Mouse (Mus musculus): ENCODE data around the gene Rapgef4. TPM values are rescaled to one million over a fixed set of nuclear protein-coding genes. Genes with fewer than 3 reads are reported as not detected.

Rapgef4 gene
- total and polyA plus RNA-seq, 3 experiments, result 0.33 TPM; not detected in 2

GRCm38 (mm10) chr2:72252510-72253505, 271.8 kb downstream of the Rapgef4 start:
- TF ChIP-seq CTCF (IDR thresholded peaks at IDR 0.05; ENCODE audit: low read depth, low read length) (no peak), GATA2 (IDR thresholded peaks at IDR 0.05; ENCODE audit: borderline replicate concordance, low read depth, low read length) (no peak), GATA1 (IDR thresholded peaks at IDR 0.05; ENCODE audit: borderline replicate concordance, low read length) (no peak), POLR2AphosphoS5 (IDR thresholded peaks at IDR 0.05; ENCODE audit: insufficient replicate concordance, low read depth, low read length) (no peak), TAL1 (conservative IDR thresholded peaks at IDR 0.05; ENCODE audit: low read depth, low read length) (no peak)

GRCm38 (mm10) chr2:72253882-72254281, 272.8 kb downstream of the Rapgef4 start:
- H3K4me3 ChIP-seq (ENCODE audit: low read depth, low read length), result no peak overlapping the region
- TF ChIP-seq GATA2 (IDR thresholded peaks at IDR 0.05; ENCODE audit: borderline replicate concordance, low read depth, low read length), result no peak
- no peak for TF ChIP-seq CTCF (IDR thresholded peaks at IDR 0.05; ENCODE audit: low read depth, low read length)
- TF ChIP-seq GATA1 (IDR thresholded peaks at IDR 0.05; ENCODE audit: borderline replicate concordance, low read length), result no peak
- TF ChIP-seq POLR2AphosphoS5 (IDR thresholded peaks at IDR 0.05; ENCODE audit: insufficient replicate concordance, low read depth, low read length), result no peak
- TF ChIP-seq TAL1 (conservative IDR thresholded peaks at IDR 0.05; ENCODE audit: low read depth, low read length), result no peak
- no peaks in the 10 kb centered on the region for H3K36me3 ChIP-seq (replicated peaks)
- no peak for DNase-seq (ENCODE audit: low spot score)
- ATAC-seq (ENCODE audit: extremely low read depth, insufficient number of reproducible peaks, low FRiP score, poor library complexity, severe bottlenecking), result no peak
- H3K9me3 ChIP-seq (replicated peaks), result no peaks in the 10 kb centered on the region
- no peaks in the 10 kb centered on the region for H3K4me1 ChIP-seq (ENCODE audit: insufficient read depth, low read depth, low read length)
- H3K27me3 ChIP-seq (ENCODE audit: insufficient read depth, low read length), result peaks cover 16% of the 10 kb centered on the region

More at GRCm38 (mm10) chr2:72252510-72253505, 271.8 kb downstream of the Rapgef4 start:
- ATAC-seq (ENCODE audit: extremely low read depth, insufficient number of reproducible peaks, low FRiP score, poor library complexity, severe bottlenecking) (no peak), DNase-seq (ENCODE audit: low spot score) (no peak)
- peaks cover 18% of the 10 kb centered on the region for H3K27me3 ChIP-seq (ENCODE audit: insufficient read depth, low read length)
- no peaks in the 10 kb centered on the region for H3K4me1 ChIP-seq (ENCODE audit: insufficient read depth, low read depth, low read length)
- no peaks in the 10 kb centered on the region for H3K9me3 ChIP-seq (replicated peaks)
- no peak overlapping the region for H3K4me3 ChIP-seq (ENCODE audit: low read depth, low read length)
- H3K36me3 ChIP-seq (replicated peaks), result no peaks in the 10 kb centered on the region

GRCm38 (mm10) chr2:72254813-72255582, 274.0 kb downstream of the Rapgef4 start:
- H3K36me3 ChIP-seq (replicated peaks), result no peaks in the 10 kb centered on the region
- no peak for ATAC-seq (ENCODE audit: extremely low read depth, insufficient number of reproducible peaks, low FRiP score, poor library complexity, severe bottlenecking)
- peaks cover 9% of the 10 kb centered on the region for H3K27me3 ChIP-seq (ENCODE audit: insufficient read depth, low read length)
- TF ChIP-seq TAL1 (conservative IDR thresholded peaks at IDR 0.05; ENCODE audit: low read depth, low read length) (no peak), GATA2 (IDR thresholded peaks at IDR 0.05; ENCODE audit: borderline replicate concordance, low read depth, low read length) (no peak)
- DNase-seq (ENCODE audit: low spot score), result no peak
- no peaks in the 10 kb centered on the region for H3K4me1 ChIP-seq (ENCODE audit: insufficient read depth, low read depth, low read length)
- H3K9me3 ChIP-seq (replicated peaks), result no peaks in the 10 kb centered on the region
- H3K4me3 ChIP-seq (ENCODE audit: low read depth, low read length), result no peak overlapping the region

GRCm38 (mm10) chr2:72260704-72261103, 279.7 kb downstream of the Rapgef4 start:
- DNase-seq (ENCODE audit: low spot score) (no peak), ATAC-seq (ENCODE audit: extremely low read depth, insufficient number of reproducible peaks, low FRiP score, poor library complexity, severe bottlenecking) (no peak)
- Histone ChIP-seq H3K4me1 (ENCODE audit: insufficient read depth, low read depth, low read length) (no peaks in the 10 kb centered on the region), H3K4me3 (ENCODE audit: low read depth, low read length) (no peak overlapping the region), H3K36me3 (replicated peaks) (no peaks in the 10 kb centered on the region), H3K9me3 (replicated peaks) (no peaks in the 10 kb centered on the region), H3K27me3 (ENCODE audit: insufficient read depth, low read length) (peaks cover 8% of the 10 kb centered on the region; the same call in 1 of the 2 replicates)
- TF ChIP-seq POLR2AphosphoS5 (IDR thresholded peaks at IDR 0.05; ENCODE audit: insufficient replicate concordance, low read depth, low read length) (no peak), GATA1 (IDR thresholded peaks at IDR 0.05; ENCODE audit: borderline replicate concordance, low read length) (no peak), GATA2 (IDR thresholded peaks at IDR 0.05; ENCODE audit: borderline replicate concordance, low read depth, low read length) (no peak), CTCF (IDR thresholded peaks at IDR 0.05; ENCODE audit: low read depth, low read length) (no peak), TAL1 (conservative IDR thresholded peaks at IDR 0.05; ENCODE audit: low read depth, low read length) (no peak)

GRCm38 (mm10) chr2:72262814-72263480, 281.9 kb downstream of the Rapgef4 start:
- no peak for DNase-seq (ENCODE audit: low spot score)
- Histone ChIP-seq H3K27me3 (ENCODE audit: insufficient read depth, low read length) (peaks cover 8% of the 10 kb centered on the region; the same call in 1 of the 2 replicates), H3K9me3 (replicated peaks) (peaks cover 2% of the 10 kb centered on the region; the same call in 1 of the 2 replicates), H3K36me3 (replicated peaks) (no peaks in the 10 kb centered on the region), H3K4me3 (ENCODE audit: low read depth, low read length) (no peak overlapping the region), H3K4me1 (ENCODE audit: insufficient read depth, low read depth, low read length) (no peaks in the 10 kb centered on the region)
- no peak for ATAC-seq (ENCODE audit: extremely low read depth, insufficient number of reproducible peaks, low FRiP score, poor library complexity, severe bottlenecking)
- TF ChIP-seq TAL1 (conservative IDR thresholded peaks at IDR 0.05; ENCODE audit: low read depth, low read length) (no peak), POLR2AphosphoS5 (IDR thresholded peaks at IDR 0.05; ENCODE audit: insufficient replicate concordance, low read depth, low read length) (no peak), GATA1 (IDR thresholded peaks at IDR 0.05; ENCODE audit: borderline replicate concordance, low read length) (no peak), GATA2 (IDR thresholded peaks at IDR 0.05; ENCODE audit: borderline replicate concordance, low read depth, low read length) (no peak), CTCF (IDR thresholded peaks at IDR 0.05; ENCODE audit: low read depth, low read length) (no peak)
